In genomic region chr11:46842015-46842726, GRCm38 (mm10) we compare ENCODE assay signal across 18 mouse cellular contexts. TPM values are rescaled to one million over a fixed set of nuclear protein-coding genes. Genes with fewer than 3 reads are reported as not detected.
"Had no signal": no experiment of that assay in that cellular context is flagged by ENCODE, and none has a peak within 500 bp of the region (broad histone marks: within the 10 kb centered on the region; RNA-seq: fewer than 3 reads in every experiment).

No protein-coding gene starts in this region.

- H3K4me3 ChIP-seq: liver, embryonic 13.5 days; stomach, embryonic 15.5 days had no signal

- H3K27ac ChIP-seq: kidney, postnatal 0 days; liver, embryonic 13.5 days; stomach, embryonic 15.5 days had no signal

- H3K27me3 ChIP-seq: liver, embryonic 13.5 days; stomach, embryonic 15.5 days had no signal

- H3K4me2 ChIP-seq: liver, embryonic 13.5 days; midbrain, embryonic 11.5 days; stomach, embryonic 15.5 days had no signal

- H3K9ac ChIP-seq: liver, embryonic 13.5 days; stomach, embryonic 15.5 days had no signal

- ATAC-seq: intestine, postnatal 0 days had no signal

- H3K36me3 ChIP-seq: liver, embryonic 13.5 days; stomach, embryonic 15.5 days had no signal

- DNase-seq: kidney, adult 2 months; kidney, postnatal 36 days; layer of hippocampus, adult 9-11 months; liver, embryonic 13.5 days; lung, adult 2 months; lung, postnatal 4 days; midbrain, embryonic 14.5 days; right cerebral cortex, postnatal 25 days; spleen, adult 18-20 months; thymus, postnatal 25 days had no signal

- H3K4me1 ChIP-seq: liver, embryonic 13.5 days; stomach, embryonic 15.5 days had no signal

- H3K9me3 ChIP-seq: liver, embryonic 13.5 days; stomach, embryonic 15.5 days had no signal

RNA-seq across cellular contexts. Expression of gene Timd4, which starts 31.6 kb away (rescaled TPM):
- total RNA-seq: left cerebral cortex, postnatal 25 days; megakaryocyte-erythroid progenitor cell, adult 5-6 weeks; midbrain, postnatal 0 days had no signal
- polyA plus RNA-seq: neural tube, embryonic 14.5 days had no signal
